Mouse (Mus musculus) C2C12 (cell line): Measurements from ENCODE around the gene Cnga1.

Experiments used
- CTCF ChIP-seq: IDR thresholded peaks from one replicate; pipeline ENCODE4 v1.5.1; 2011; ENCODE audit not compliant: control insufficient read depth, insufficient read depth, insufficient read length
- USF1 ChIP-seq: IDR thresholded peaks from one replicate; pipeline ENCODE4 v1.6.1; 2011; ENCODE audit warnings: low read depth, mild to moderate bottlenecking, control low read depth, moderate library complexity

DNA sequence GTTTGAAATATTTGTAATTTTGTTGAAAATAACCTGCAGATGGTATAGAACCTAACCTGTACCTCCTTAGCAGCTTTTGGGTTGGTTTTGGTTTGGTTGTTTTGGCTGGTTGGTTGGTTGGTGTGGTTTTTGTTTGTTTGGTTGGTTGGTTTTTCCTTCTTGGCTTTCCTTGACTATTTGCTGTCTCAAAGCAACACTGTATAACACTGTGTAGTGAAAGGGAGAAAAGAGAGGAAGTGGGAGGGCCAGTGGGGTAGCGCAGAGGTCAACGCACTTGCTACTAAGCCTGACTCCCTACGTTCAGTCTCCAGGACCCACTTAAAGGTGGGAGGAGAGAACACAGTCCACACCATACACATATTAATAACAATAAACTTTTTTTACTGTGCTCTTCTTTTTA is 7.5 kb downstream of the Cnga1 start:
- no peak for TF ChIP-seq CTCF
- no peak for TF ChIP-seq USF1
